Mouse (Mus musculus) lung, embryonic 14.5 days (tissue): Measurements from ENCODE around the gene Trpv4. TPM values are rescaled to one million over a fixed set of nuclear protein-coding genes. Genes with fewer than 3 reads are reported as not detected.

ENCODE experiments used
- ATAC-seq: fragments of 200-750 bp; cut with Nextera tagmentation; 2 replicates; pipeline ENCODE4 v1.8.0; 2017; ENCODE audit warnings: mild to moderate bottlenecking, moderate TSS enrichment, moderate library complexity; ENCODE audit not compliant: insufficient read depth
- DNase-seq: peaks from one replicate; pipeline ENCODE4 v3.0.0-alpha.2; 2015
- H3K27ac ChIP-seq: fragments of 300-500 bp; sonication (generic); 2 replicates; pipeline ENCODE4 v1.5.1; 2014; ENCODE audit warnings: low read depth, mild to moderate bottlenecking, moderate library complexity
- H3K27me3 ChIP-seq: fragments of 300-500 bp; sonication (generic); 2 replicates; pipeline ENCODE4 v1.6.1; 2014; ENCODE audit warnings: low read length, control low read depth; ENCODE audit not compliant: insufficient read depth
- H3K36me3 ChIP-seq: fragments of 300-500 bp; sonication (generic); 2 replicates; pipeline ENCODE4 v1.6.1; 2014; ENCODE audit warnings: control low read depth; ENCODE audit not compliant: insufficient read depth
- H3K4me1 ChIP-seq: fragments of 300-500 bp; sonication (generic); 2 replicates; pipeline ENCODE4 v1.6.1; 2014; ENCODE audit warnings: antibody characterized with exemption, control low read depth; ENCODE audit not compliant: insufficient read depth
- H3K4me2 ChIP-seq: fragments of 300-500 bp; sonication (generic); 2 replicates; pipeline ENCODE4 v1.6.1; 2014; ENCODE audit warnings: mild to moderate bottlenecking
- H3K4me3 ChIP-seq: fragments of 300-500 bp; sonication (generic); 2 replicates; pipeline ENCODE4 v1.5.1; 2014; ENCODE audit warnings: low read depth, low read length
- H3K9ac ChIP-seq: fragments of 300-500 bp; sonication (generic); 2 replicates; pipeline ENCODE4 v1.6.1; 2014
- H3K9me3 ChIP-seq: fragments of 300-500 bp; sonication (generic); 2 replicates; pipeline ENCODE4 v1.6.1; 2016; ENCODE audit warnings: low read depth, low read length, control low read depth
- CTCF ChIP-seq: IDR thresholded peaks from 2 replicates; pipeline ENCODE4 v1.5.1; 2016; ENCODE audit warnings: antibody characterized with exemption, low read depth
- WGBS: fragments of 180-500 bp; shearing (Covaris S2); extraction: QIAGEN DNeasy Blood & Tissue Kit; methylation state at CpG from one replicate; pipeline ENCODE4 v1.1.7; 2014; 5-methylcytosine and 5-hydroxymethylcytosine counted together
- polyA plus RNA-seq: library from polyadenylated mRNA; unstranded; fragments of >200 nt; fragmentation: Nextera tagmentation; extraction: Ambion mirVana; gene quantifications from 2 replicates; pipeline ENCODE4 v1.2.1, GENCODE M21; 2014

Gene Trpv4
- polyA plus RNA-seq, 1 experiment from 2014 or later, result 1.0 TPM

- Histone ChIP-seq H3K4me2 (peak overlapping the region; percentile 61), H3K27ac (peak overlapping the region; percentile 58; the same call in 1 of the 2 replicates), H3K27me3 (no peaks in the 10 kb centered on the region), H3K4me1 (no peaks in the 10 kb centered on the region), H3K4me3 (peak overlapping the region; percentile 29), H3K9ac (no peak overlapping the region), H3K36me3 (peaks cover 5% of the 10 kb centered on the region; the same call in 1 of the 2 replicates), H3K9me3 (no peaks in the 10 kb centered on the region)
- DNase-seq (peak; percentile 100), ATAC-seq (peak; percentile 89)
- 3% methylated on average over 36 of the region's 36 CpGs for WGBS
- peak; percentile 100 for TF ChIP-seq CTCF
Measured at GRCm38 (mm10) chr5:114667228-114667856, 9.1 kb upstream of the Trpv4 start.

- no peak for ATAC-seq
- Histone ChIP-seq H3K9ac (no peak overlapping the region), H3K4me2 (no peak overlapping the region)
Measured at GRCm38 (mm10) chr5:114666659-114667058, 8.4 kb upstream of the Trpv4 start.

GRCm38 (mm10) chr5:114664750-114665149 is 6.5 kb upstream of the Trpv4 start:
- Histone ChIP-seq H3K4me2 (no peak overlapping the region), H3K9ac (no peak overlapping the region), H3K4me3 (no peak overlapping the region), H3K36me3 (no peaks in the 10 kb centered on the region), H3K27ac (no peak overlapping the region), H3K9me3 (no peaks in the 10 kb centered on the region), H3K27me3 (0 out of 2 replicates have a peak, but pooled peaks cover 3% of the 10 kb centered on the region), H3K4me1 (no peaks in the 10 kb centered on the region)
- TF ChIP-seq CTCF, result no peak
- peak; percentile 68 for DNase-seq
- peak; percentile 66; the same call in 1 of the 2 replicates for ATAC-seq
- WGBS, result 60% methylated on average over 7 of the region's 7 CpGs

More at GRCm38 (mm10) chr5:114666659-114667058, 8.4 kb upstream of the Trpv4 start:
- no peak overlapping the region for H3K4me3 ChIP-seq
- no peak for TF ChIP-seq CTCF
- no peak overlapping the region for H3K27ac ChIP-seq
- no peaks in the 10 kb centered on the region for H3K9me3 ChIP-seq
- no peak for DNase-seq
- WGBS, result 85% methylated on average over 1 of the region's 1 CpGs
- H3K36me3 ChIP-seq, result peaks cover 5% of the 10 kb centered on the region; the same call in 1 of the 2 replicates
- H3K4me1 ChIP-seq, result no peaks in the 10 kb centered on the region
- H3K27me3 ChIP-seq, result no peaks in the 10 kb centered on the region

- DNase-seq (no peak), ATAC-seq (no peak)
- H3K9ac ChIP-seq, result no peak overlapping the region
- H3K27ac ChIP-seq, result no peak overlapping the region
- 61% methylated on average over 4 of the region's 4 CpGs for WGBS
- no peaks in the 10 kb centered on the region for H3K36me3 ChIP-seq
- TF ChIP-seq CTCF, result no peak
- H3K9me3 ChIP-seq, result no peaks in the 10 kb centered on the region
- H3K27me3 ChIP-seq, result peaks cover 8% of the 10 kb centered on the region; the same call in 1 of the 2 replicates
- H3K4me1 ChIP-seq, result no peaks in the 10 kb centered on the region
- no peak overlapping the region for H3K4me3 ChIP-seq
- no peak overlapping the region for H3K4me2 ChIP-seq
Measured at GRCm38 (mm10) chr5:114664139-114664538, 5.9 kb upstream of the Trpv4 start.

- TF ChIP-seq CTCF, result no peak
- Histone ChIP-seq H3K9me3 (no peaks in the 10 kb centered on the region), H3K36me3 (no peaks in the 10 kb centered on the region), H3K4me2 (no peak overlapping the region), H3K27ac (no peak overlapping the region), H3K9ac (no peak overlapping the region), H3K27me3 (peaks cover 36% of the 10 kb centered on the region), H3K4me3 (no peak overlapping the region), H3K4me1 (no peaks in the 10 kb centered on the region)
- no peak for DNase-seq
- WGBS, result 58% methylated on average over 6 of the region's 6 CpGs
- ATAC-seq, result no peak
Measured at GRCm38 (mm10) chr5:114661029-114661428, 2.8 kb upstream of the Trpv4 start.

- H3K4me3 ChIP-seq, result peak overlapping the region; percentile 50
- no peak for TF ChIP-seq CTCF
- no peaks in the 10 kb centered on the region for H3K36me3 ChIP-seq
- DNase-seq (no peak), ATAC-seq (no peak)
- no peaks in the 10 kb centered on the region for H3K9me3 ChIP-seq
- WGBS, result 35% methylated on average over 10 of the region's 10 CpGs
- H3K27ac ChIP-seq, result no peak overlapping the region
- H3K4me2 ChIP-seq, result peak overlapping the region; percentile 97
- no peak overlapping the region for H3K9ac ChIP-seq
- peaks cover 40% of the 10 kb centered on the region for H3K27me3 ChIP-seq
- H3K4me1 ChIP-seq, result no peaks in the 10 kb centered on the region
Measured at GRCm38 (mm10) chr5:114657426-114657825, 795 bp downstream of the Trpv4 start.

- Histone ChIP-seq H3K36me3 (no peaks in the 10 kb centered on the region), H3K27ac (no peak overlapping the region), H3K4me3 (no peak overlapping the region), H3K9ac (no peak overlapping the region), H3K4me2 (no peak overlapping the region), H3K27me3 (peaks cover 40% of the 10 kb centered on the region), H3K9me3 (no peaks in the 10 kb centered on the region), H3K4me1 (no peaks in the 10 kb centered on the region)
- no peak for ATAC-seq
- DNase-seq, result no peak
- 73% methylated on average over 7 of the region's 7 CpGs for WGBS
- TF ChIP-seq CTCF, result no peak
Measured at GRCm38 (mm10) chr5:114656305-114656704, 1.9 kb downstream of the Trpv4 start.
